Mouse (Mus musculus): ENCODE data around the gene Map3k11. TPM values are rescaled to one million over a fixed set of nuclear protein-coding genes. Genes with fewer than 3 reads are reported as not detected.

Gene Map3k11
- total RNA-seq, 4 experiments from 2014 or later, result 16.9 to 21.3 (median 18.7) TPM

DNA sequence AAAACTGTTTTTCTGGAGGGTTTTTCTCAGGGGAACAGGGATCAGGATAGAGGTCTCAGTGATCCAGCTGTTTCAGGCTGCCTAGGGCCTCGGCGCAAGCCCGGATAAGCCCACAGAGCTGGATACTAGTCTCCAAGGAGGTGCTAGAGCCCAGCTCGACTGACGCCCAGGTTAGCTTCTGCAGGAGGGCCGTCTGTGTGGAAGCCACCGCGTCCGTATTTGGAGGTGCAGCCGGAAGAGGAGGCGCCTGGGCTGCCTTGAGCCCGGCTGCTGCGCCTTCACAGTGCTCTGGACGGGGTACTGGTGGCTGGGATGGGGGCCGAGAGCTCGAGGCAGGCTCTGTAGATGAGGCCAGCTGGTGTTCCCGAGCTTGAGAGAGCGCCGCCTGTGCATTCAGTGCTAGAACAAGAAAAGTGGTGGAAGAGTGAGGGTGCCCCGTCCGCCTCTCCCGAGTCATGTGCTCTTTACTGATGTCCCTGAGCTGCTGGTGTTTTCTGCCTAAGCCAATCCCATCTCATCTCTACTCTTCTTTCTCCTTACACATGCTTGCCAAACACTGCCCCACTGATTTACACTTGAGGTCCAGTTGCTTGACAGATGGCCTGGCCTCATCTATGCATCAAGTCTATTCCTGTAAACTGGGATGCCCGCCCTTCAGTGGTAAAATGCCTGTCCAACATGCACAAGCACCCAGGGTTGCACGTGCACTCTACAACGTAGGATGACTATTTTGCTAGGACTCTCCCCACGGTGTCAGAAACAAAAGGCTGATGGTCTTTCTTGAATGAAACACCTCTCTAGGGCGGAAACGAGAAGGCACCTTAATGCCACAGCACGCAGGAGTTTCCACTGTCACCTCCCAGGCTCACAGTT lies 42.0 kb downstream of the Map3k11 start:
- no peak for DNase-seq (ENCODE audit: low spot score in 2 of 2)

DNA sequence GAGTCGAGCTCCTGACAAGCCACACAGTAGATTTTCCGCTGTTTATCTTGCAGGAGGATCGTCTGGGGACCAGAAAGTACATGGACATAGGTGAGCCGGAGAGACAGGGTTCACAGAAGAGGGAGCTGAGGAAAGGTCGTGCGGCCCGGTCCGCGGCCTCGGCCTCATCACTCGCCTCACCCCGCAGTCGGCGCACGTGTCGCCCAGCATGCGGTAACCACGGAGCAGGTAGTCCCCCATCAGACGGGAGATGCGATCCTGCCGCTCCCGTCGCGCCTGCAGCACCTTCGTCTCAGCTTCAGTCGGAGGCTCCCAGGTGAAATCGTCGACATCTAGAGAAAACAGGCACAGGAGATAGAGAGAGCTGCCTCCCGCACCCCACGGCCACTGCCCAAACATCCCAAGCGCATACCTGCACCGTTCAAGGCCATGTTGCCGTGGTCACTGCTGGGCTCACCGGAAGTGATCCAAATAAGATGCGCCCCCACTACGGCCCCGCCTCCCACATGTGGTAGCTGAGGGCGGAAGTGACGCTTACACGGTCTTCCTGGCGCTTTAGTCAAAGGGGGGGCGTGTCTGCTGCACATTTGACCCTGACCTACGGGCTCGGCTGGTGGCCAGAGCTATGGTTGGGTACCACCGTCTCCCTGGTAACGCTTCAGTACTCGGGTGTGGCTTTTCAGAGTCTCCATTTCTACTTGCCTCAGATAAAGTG lies 42.9 kb downstream of the Map3k11 start:
- peak; percentile 90 to 91 for DNase-seq (ENCODE audit: low spot score in 2 of 2)

DNA sequence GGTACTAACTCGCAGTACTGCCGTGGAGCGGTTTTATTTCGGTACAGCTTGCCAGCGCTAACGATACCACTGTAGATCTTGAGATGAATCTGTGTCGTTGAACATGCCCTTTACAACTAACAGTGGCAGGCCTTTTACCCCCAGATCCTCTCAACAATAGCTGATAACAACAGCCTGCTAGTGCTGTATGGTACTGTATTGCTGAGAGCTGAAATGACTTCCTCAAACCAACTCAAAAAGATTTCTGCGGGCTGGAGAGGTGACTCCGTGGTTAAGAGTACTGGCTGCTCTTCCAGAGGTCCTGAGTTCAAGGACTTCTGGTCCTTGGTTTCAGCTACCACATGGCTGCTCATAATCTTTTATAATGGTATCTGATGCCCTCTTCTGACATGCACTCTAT lies 45.8 kb downstream of the Map3k11 start:
- DNase-seq (ENCODE audit: low spot score in 2 of 2), result no peak

DNA sequence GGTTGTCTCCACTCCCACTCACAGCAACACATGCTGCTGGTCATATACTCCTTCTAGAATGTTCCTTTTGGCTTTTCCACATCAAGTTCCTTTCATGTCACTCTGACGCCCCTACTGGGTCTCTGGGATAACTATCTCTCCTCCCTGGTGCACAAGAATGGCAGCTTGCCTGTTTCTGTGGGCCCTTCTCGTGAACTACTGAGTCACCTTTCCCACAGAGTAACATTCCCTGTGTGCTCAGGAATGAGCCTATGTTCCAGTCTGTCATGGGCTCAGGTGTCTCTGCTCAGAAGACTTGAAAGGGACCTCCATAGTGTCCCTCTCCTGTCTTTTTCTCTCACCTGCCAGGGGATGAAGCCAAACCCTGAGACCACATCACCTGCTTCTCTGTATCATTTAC lies 50.9 kb downstream of the Map3k11 start:
- DNase-seq (ENCODE audit: low spot score in 2 of 2), result no peak

DNA sequence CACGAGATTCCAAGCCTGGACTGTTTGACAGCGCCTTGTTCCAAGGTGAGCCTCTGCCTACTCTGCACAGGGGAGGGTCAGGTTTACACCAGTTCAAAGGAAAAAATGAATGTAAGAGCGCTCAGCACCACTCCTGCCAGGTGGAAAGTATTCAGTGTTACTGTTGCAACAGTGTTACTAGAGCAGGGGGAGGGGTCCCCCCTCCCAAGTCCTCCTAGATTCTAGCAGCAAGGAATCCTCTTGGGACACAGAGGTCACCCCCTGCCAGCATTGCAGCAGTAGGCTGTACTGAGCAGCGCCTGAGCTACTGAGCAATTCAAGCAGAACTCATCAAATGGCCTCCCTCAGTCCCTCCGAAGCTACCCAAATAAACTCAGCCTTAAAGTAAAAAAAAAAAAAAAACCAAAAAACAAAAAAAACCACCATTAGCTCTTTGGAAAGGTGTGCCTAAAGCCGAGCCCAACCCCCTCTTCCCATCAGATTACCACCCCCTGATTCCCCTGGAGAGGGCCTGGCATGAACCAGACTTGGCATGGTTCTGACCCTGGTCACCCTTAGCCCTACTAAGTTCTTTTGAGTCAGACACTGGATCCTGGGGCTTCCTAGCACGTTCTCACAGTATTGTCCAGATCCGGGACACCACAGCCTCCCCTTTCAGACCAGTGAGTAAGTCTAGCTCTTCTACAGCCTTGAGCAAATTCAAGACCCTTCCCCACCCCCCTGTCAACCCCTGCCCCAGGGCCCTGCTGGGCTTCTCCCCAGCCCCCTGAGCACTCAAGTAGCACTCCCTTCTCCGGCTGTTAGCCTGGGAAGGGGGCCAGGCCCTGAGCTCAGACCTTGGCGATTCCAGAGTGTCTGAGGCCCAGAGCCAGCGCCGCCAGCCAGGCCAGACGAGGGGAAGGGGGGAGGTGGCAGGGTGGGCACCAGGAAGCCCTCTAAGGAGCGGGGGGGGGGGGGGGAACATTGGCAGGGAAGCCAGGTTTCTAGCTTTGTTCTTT lies 52.1 kb downstream of the Map3k11 start, which contains the start of gene Ltbp3:
Gene Ltbp3 (plus strand): TSS at position 585 of the 998 bp plus-strand sequence.
- peak in 1 of 2 experiments; percentile 58 for DNase-seq (ENCODE audit: low spot score in 2 of 2)

DNA sequence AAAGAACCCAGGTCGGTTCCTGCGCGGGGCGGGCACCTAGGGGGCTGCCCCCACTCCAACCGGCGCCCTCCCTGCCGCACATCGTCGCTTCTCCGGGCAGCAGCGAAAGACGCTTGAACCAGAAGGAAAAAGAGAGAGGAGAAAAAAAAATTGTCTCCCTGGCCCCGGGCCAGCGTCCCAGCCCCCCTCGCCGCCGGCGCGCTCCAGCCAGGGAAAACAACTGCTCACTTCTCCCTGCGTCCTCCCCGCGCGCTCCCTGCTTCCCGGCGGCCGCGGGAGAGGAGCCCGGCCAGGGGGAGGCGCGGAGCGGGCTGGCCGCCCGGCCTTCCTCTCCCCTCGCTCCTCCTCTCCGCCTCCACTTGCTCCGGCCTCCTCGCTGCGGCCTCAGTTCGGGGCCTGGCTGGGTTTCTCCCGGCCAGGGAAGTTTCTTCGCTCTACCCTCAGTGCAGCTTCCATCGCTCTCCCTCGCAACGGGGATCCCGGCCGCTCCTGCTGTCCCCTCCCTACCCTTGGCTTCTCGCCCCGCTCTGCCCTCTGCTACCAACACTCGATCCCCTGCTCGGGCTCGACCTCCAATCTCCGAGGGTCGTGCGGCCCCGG lies 53.2 kb downstream of the Map3k11 start:
- peak; percentile 57 to 66 for DNase-seq (ENCODE audit: low spot score in 2 of 2)

DNA sequence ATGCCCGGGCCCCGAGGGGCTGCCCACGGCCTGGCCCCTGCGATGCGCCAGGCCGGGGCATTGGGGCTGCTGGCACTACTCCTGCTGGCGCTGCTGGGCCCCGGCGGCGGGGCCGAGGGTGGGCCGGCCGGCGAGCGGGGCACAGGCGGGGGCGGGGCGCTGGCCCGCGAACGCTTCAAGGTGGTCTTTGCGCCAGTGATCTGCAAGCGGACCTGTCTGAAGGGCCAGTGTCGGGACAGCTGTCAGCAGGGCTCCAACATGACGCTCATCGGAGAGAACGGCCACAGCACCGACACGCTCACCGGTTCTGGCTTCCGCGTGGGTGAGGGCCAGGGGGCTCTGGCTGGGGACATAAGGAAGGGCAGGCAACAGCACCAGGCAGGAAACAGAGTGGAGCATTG lies 53.7 kb downstream of the Map3k11 start:
- DNase-seq (ENCODE audit: low spot score in 2 of 2), result no peak

DNA sequence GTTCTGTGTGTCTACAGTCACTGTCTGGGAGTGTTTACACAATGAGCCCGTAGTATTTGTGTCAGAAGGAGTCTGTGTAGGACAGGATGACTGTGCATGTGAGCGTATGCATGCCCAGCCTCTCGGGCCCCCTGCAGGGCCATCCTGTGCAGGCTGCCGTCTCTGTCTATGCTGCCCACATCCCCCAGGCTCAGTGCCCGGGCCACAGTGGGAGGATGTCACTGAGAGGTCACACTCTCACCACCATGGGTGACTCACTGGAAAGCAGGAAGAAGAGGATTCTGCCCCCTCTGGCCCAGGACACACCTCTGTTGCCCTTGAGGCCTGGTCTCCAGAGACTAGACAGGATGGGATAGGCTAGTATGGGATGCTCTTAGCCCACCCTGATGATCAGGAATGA lies 55.0 kb downstream of the Map3k11 start:
- no peak for DNase-seq (ENCODE audit: low spot score in 2 of 2)

DNA sequence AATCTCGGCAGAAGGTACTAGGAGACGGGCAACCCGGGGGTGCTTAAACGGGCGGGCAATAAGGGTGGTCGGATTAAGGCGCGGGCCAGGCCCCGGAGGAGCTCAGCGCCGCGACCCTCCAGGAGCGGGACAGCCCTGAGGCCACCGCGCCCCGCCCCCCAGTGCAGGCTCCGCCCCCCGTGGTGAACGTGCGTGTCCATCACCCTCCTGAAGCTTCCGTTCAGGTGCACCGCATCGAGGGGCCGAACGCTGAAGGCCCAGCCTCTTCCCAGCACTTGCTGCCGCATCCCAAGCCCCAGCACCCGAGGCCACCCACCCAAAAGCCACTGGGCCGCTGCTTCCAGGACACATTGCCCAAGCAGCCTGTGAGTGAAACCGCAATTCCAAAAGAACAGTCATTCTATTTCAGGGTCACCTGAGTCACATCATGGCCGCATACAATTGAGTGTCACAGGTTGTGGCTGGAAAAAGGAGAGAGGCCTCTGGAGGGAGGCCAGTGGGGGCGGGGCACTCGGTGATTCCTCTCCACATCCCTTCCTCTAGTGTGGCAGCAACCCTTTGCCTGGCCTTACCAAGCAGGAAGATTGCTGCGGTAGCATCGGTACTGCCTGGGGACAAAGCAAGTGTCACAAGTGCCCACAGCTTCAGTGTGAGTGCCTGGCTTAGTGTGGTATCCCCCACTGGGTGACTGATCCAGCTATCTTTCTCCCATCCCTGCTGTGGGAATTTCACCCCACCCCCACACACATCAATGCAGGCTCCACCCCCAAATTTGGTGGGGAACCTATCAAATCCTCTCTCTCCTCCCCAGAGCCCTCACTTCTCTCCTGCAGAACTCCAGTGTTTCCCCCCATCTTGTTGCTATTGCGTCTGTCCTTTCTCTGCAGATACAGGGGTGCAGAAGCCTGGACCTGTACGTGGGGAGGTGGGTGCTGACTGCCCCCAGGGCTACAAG lies 57.5 kb downstream of the Map3k11 start:
- DNase-seq (ENCODE audit: low spot score in 2 of 2), result no peak

DNA sequence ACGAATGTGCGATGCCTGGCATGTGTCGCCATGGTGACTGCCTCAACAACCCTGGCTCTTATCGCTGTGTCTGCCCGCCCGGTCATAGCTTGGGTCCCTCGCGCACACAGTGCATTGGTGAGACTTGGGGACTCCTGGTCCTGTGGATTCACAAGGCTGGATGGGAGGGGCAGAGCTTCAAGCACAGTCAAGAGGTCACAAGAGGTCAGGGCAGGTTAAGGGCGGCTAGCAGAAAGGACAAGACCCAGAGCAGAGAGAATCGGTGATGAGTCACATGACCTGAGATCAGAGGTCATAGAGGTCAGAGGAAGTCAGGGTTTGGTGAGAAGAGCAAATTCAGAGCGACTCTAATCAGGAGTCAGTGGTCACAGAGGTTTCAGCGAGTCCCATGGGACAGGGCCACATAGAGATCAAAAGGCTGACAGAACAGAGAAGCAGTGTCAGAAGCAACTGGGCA lies 58.4 kb downstream of the Map3k11 start:
- no peak for DNase-seq (ENCODE audit: low spot score in 2 of 2)

DNA sequence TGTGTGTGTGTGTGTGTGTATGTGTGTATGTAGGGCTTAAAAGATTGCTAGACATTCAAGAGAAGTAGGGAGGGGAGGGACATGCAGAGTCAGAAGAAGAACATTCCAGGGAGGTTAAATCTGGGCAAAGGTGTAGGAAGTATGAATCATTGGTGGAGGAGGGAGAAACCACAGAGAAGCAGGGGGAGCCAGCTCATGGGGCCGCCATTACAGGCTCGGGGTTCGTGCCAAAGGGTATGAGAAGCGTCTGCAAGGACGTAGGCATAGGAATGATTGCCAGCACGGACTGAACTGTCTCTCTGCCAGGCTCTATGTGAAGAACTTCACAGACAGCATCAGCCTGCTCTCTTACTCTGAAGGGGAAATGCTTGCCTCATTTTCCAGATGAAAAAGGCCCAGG lies 60.9 kb downstream of the Map3k11 start:
- DNase-seq (ENCODE audit: low spot score in 2 of 2), result no peak

DNA sequence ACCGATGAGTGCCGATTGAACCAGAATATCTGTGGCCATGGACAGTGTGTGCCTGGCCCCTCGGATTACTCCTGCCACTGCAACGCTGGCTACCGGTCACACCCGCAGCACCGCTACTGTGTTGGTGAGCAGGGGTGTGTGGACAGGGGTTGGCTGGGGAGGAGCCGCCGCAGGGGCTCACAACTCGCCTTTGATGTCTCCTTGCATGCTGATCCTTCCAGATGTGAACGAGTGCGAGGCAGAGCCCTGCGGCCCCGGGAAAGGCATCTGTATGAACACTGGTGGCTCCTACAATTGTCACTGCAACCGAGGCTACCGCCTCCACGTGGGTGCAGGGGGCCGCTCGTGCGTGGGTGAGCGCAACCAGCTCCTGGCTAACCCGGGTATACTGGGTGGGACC lies 62.4 kb downstream of the Map3k11 start:
- DNase-seq (ENCODE audit: low spot score in 2 of 2), result no peak

DNA sequence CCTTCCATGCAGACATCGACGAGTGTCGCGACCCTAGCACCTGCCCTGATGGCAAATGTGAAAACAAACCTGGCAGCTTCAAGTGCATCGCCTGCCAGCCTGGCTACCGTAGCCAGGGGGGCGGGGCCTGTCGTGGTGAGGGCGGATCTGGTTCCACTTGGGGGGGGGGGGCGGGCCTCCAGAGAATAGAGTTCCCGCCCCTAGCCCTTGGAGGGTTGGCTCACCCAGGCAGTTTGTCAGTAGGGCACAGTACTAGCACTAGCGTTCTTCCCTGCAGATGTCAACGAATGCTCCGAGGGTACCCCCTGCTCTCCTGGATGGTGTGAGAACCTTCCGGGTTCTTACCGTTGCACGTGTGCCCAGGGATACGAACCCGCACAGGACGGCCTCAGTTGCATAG lies 63.2 kb downstream of the Map3k11 start:
- no peak for DNase-seq (ENCODE audit: low spot score in 2 of 2)

Small RNA genes within 50 kb of the gene (microRNA-seq; reads per million reads assigned to microRNA genes)
- gene Mir6987, result 0 to 0.32 reads per million in 2 experiments

Other genes with a start within 250 kb of the Map3k11 start
- under 1 TPM; 0.20 to 0.67 (median 0.29) TPM for gene Fosl1, start 241.2 kb upstream of the Map3k11 start, total RNA-seq (2022)
- gene Ccdc85b, start 230.8 kb upstream of the Map3k11 start, total RNA-seq (2022), result 10 to 100 TPM; 31.7 to 33.1 (median 32.4) TPM
- 100 to 1,000 TPM in 1 of 4 experiments, 10 to 100 TPM in 3; 93.5 to 109 (median 96.4) TPM for gene Fibp, start 228.1 kb upstream of the Map3k11 start, total RNA-seq (2022)
- under 1 TPM in 3 of 4 experiments, not detected in 1; 0.29 to 0.81 (median 0.77) TPM for gene Ctsw, start 220.2 kb upstream of the Map3k11 start, total RNA-seq (2022)
- gene Efemp2, start 214.8 kb upstream of the Map3k11 start, total RNA-seq (2022), result 10 to 100 TPM; 14.4 to 23.9 (median 22.1) TPM
- gene Mus81, start 200.3 kb upstream of the Map3k11 start, total RNA-seq (2022), result 10 to 100 TPM; 29.0 to 38.5 (median 33.8) TPM
- 1,000 to 10,000 TPM; 1,240 to 1,334 (median 1,291) TPM for gene Cfl1, start 198.3 kb upstream of the Map3k11 start, total RNA-seq (2022)
- gene 1700020D05Rik, start 185.0 kb upstream of the Map3k11 start, total RNA-seq (2022), result 10 to 100 TPM in 2 of 4 experiments, 1 to 10 TPM in 2; 7.4 to 12.1 (median 9.6) TPM
- 10 to 100 TPM; 86.8 to 95.2 (median 88.6) TPM for gene Snx32, start 178.2 kb upstream of the Map3k11 start, total RNA-seq (2022)
- not detected for gene Ovol1, start 128.1 kb upstream of the Map3k11 start, total RNA-seq (2022)
- 1 to 10 TPM; 5.8 to 8.7 (median 6.6) TPM for gene Ap5b1, start 120.7 kb upstream of the Map3k11 start, total RNA-seq (2022)
- gene Rnaseh2c, start 86.9 kb upstream of the Map3k11 start, total RNA-seq (2022), result 10 to 100 TPM; 58.8 to 96.9 (median 78.2) TPM
- gene Kat5, start 78.5 kb upstream of the Map3k11 start, total RNA-seq (2022), result 100 to 1,000 TPM in 1 of 4 experiments, 10 to 100 TPM in 3; 81.5 to 105 (median 86.9) TPM
- gene Rela, start 51.3 kb upstream of the Map3k11 start, total RNA-seq (2022), result 10 to 100 TPM; 18.8 to 32.7 (median 23.7) TPM
- gene Sipa1, start 25.0 kb upstream of the Map3k11 start, total RNA-seq (2022), result 10 to 100 TPM; 16.2 to 20.4 (median 19.4) TPM
- 10 to 100 TPM; 74.5 to 80.9 (median 77.0) TPM for gene Pcnx3, start 166 bp downstream of the Map3k11 start, total RNA-seq (2022)
- gene Kcnk7, start 15.6 kb downstream of the Map3k11 start, total RNA-seq (2022), result under 1 TPM in 1 of 4 experiments, not detected in 3; 0.43 TPM
- 10 to 100 TPM; 12.4 to 17.8 (median 16.4) TPM for gene Ehbp1l1, start 37.6 kb downstream of the Map3k11 start, total RNA-seq (2022)
- 10 to 100 TPM; 22.5 to 31.3 (median 27.4) TPM for gene Fam89b, start 40.9 kb downstream of the Map3k11 start, total RNA-seq (2022)
- 10 to 100 TPM; 30.4 to 40.5 (median 33.1) TPM for gene Ltbp3, start 52.2 kb downstream of the Map3k11 start, total RNA-seq (2022)
- gene Scyl1, start 82.7 kb downstream of the Map3k11 start, total RNA-seq (2022), result 10 to 100 TPM; 77.7 to 94.4 (median 88.1) TPM
- 10 to 100 TPM; 10.4 to 20.8 (median 16.3) TPM for gene Frmd8, start 186.5 kb downstream of the Map3k11 start, total RNA-seq (2022)
- 1 to 10 TPM; 3.1 to 7.1 (median 4.5) TPM for gene Slc25a45, start 189.1 kb downstream of the Map3k11 start, total RNA-seq (2022)
- 1 to 10 TPM; 2.2 to 3.5 (median 2.9) TPM for gene Tigd3, start 205.4 kb downstream of the Map3k11 start, total RNA-seq (2022)
- 100 to 1,000 TPM in 1 of 4 experiments, 10 to 100 TPM in 3; 89.6 to 135 (median 97.5) TPM for gene Dpf2, start 224.3 kb downstream of the Map3k11 start, total RNA-seq (2022)
- 1 to 10 TPM; 4.4 to 6.0 (median 5.4) TPM for gene Cdc42ep2, start 236.1 kb downstream of the Map3k11 start, total RNA-seq (2022)